In the genomic region with DNA sequence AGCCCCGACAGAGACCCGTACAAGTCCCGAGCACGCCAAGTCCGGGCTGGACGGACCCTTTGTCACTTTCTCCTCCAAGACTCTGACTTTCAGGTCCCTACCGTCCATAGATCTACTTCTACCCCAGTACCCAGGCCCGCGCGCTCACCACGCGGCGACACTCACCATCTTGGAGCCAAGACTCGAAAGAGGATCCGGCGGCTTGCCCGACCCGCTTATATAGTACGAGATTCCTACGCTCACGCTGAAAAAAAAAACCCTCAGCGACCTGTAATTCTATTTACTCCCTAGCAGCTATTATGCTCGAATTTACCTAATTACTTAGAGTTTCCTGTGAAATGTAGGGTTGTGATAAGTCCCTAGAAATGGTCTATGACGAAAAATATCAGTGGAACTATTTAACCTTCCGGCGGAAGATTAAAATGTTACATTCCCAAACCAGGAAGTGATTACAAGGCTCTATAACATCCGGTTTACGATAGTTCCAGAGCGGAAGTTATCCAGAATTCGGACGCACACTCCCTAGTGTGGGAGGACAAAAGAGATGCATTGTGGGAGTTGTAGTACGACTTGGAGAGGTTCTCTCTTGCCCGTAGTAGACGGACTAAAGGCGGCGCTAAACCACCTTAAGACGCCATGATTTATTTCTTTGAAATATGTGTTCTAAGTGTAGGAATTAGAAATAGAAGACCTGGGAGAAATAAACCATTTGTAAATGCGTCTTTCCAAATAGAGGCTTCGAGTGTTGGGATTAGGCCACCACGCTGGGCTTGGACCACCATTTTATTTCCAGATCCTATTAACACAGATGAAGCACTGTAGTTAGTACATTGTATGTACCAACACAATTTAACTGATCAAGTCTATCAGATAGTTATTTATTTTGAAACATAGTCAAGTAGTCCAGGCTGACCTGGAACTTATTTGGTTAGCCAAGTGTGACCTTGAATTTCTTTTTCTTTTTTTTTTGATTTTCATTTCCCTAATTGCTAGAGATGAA, we compare ENCODE assay signal across 7 mouse cellular contexts. TPM values are rescaled to one million over a fixed set of nuclear protein-coding genes. Genes with fewer than 3 reads are reported as not detected.
DNase-seq lines count a peak whose midpoint lies in the region; ATAC-seq lines count a peak whose summit lies in the region.

Gene Rps26, minus strand, starts transcription at position 437 of the 1,000 bp plus-strand sequence.

- under 1% methylated on average over 40 of the region's 40 CpGs for WGBS in intestine, embryonic 15.5 days
- 1% methylated on average over 40 of the region's 40 CpGs for WGBS in midbrain, embryonic 10.5 days

- 0 out of 2 replicates have a peak, but pooled peaks cover 4% of the 10 kb centered on the region for H3K4me1 ChIP-seq in intestine, embryonic 15.5 days (replicated peaks)
- H3K4me1 ChIP-seq in midbrain, embryonic 10.5 days = peaks cover 10% of the 10 kb centered on the region

- ATAC-seq in intestine, embryonic 15.5 days = peak; percentile 97

- H3K27me3 ChIP-seq in intestine, embryonic 15.5 days (replicated peaks) = no peaks in the 10 kb centered on the region
- H3K27me3 ChIP-seq in midbrain, embryonic 10.5 days (ENCODE audit: low read depth, poor library complexity, severe bottlenecking) = no peaks in the 10 kb centered on the region

- H3K9ac ChIP-seq in intestine, embryonic 15.5 days = peak within 1 kb of the TSS; percentile 95

- H3K4me3 ChIP-seq in intestine, embryonic 15.5 days (replicated peaks) = peak within 1 kb of the TSS; percentile 87
- peak within 1 kb of the TSS; percentile 92 for H3K4me3 ChIP-seq in midbrain, embryonic 10.5 days

- H3K27ac ChIP-seq in intestine, embryonic 15.5 days = peak within 1 kb of the TSS; percentile 76
- H3K27ac ChIP-seq in midbrain, embryonic 10.5 days (replicated peaks) = peak within 1 kb of the TSS; percentile 95

- DNase-seq in adrenal gland, adult 2 months = peak; percentile 90
- DNase-seq in embryo, embryonic 11.5 days (ENCODE audit: low read depth, low spot score) = peak; percentile 93
- DNase-seq in gastrocnemius, postnatal 36 days = peak; percentile 79 to 80
- peak; percentile 88 to 99 for DNase-seq in left cerebral cortex, postnatal 25 days (ENCODE audit: low spot score in 2 of 2)
- peak; percentile 82 for DNase-seq in midbrain, embryonic 10.5 days (ENCODE audit: low spot score)
- DNase-seq in right cerebral cortex, postnatal 4 days = peak; percentile 85

- no peaks in the 10 kb centered on the region for H3K9me3 ChIP-seq in intestine, embryonic 15.5 days
- H3K9me3 ChIP-seq in midbrain, embryonic 10.5 days (replicated peaks) = no peaks in the 10 kb centered on the region

- intact Hi-C loops in gastrocnemius, postnatal 36 days (cut with DNase I) = loop anchor here (1.0 kb wide), 1 partner anchor 48 kb away; the partner anchor contains the start of gene Suox
- intact Hi-C loops in left cerebral cortex, postnatal 25 days (cut with DNase I) = loop anchor here (1.0 kb wide), 2 partner anchors 48 to 60 kb away; partner anchors contain the start of gene Suox

- peak within 1 kb of the TSS; percentile 71 for H3K4me2 ChIP-seq in intestine, embryonic 15.5 days (replicated peaks)

- peaks cover 13% of the 10 kb centered on the region for H3K36me3 ChIP-seq in intestine, embryonic 15.5 days
- H3K36me3 ChIP-seq in midbrain, embryonic 10.5 days = peaks cover 34% of the 10 kb centered on the region

RNA-seq across cellular contexts. Expression of gene Rps26, which starts in this region (rescaled TPM):
- total RNA-seq in adrenal gland, adult 2 months (2021) = 100 to 1,000 TPM; 715 to 972 TPM
- polyA plus RNA-seq in adrenal gland, adult 2 months (2012; rRNA removed) = 581 and 897 TPM in 2 replicates
- total RNA-seq in gastrocnemius, postnatal 36 days (2021) = 100 to 1,000 TPM; 289 to 338 TPM
- 693 and 768 TPM in 2 replicates for polyA plus RNA-seq in intestine, embryonic 15.5 days (2015; fragmentation: Nextera tagmentation; extraction: Ambion mirVana)
- total RNA-seq in left cerebral cortex, postnatal 25 days (2021) = 100 to 1,000 TPM; 235 to 247 TPM
- polyA plus RNA-seq in midbrain, embryonic 10.5 days (2016; fragmentation: Nextera tagmentation; extraction: Ambion mirVana) = 460 and 529 TPM in 2 replicates

Comparison
In these comparisons a context has a peak if more than half of its experiments do, and no peak if none do; other contexts are left out.
1. Peak in every context shown above with its lines: DNase-seq, ATAC-seq, H3K4me3 ChIP-seq and H3K27ac ChIP-seq.